Mouse (Mus musculus) ovary, adult 18-20 months (tissue): ENCODE measurements around the gene A3galt2.
A peak's percentile ranks its signal among the peaks of the same experiment; 100 is the strongest.

Experiments
- DNase-seq: peaks from one replicate; pipeline ENCODE4 v3.0.0; 2022; ENCODE audit warnings: low spot score, mixed read lengths

A3galt2 gene

GRCm38 (mm10) chr4:128801675-128802465, 46.7 kb downstream of the A3galt2 start:
- DNase-seq: no peak

GRCm38 (mm10) chr4:128803569-128803968, 48.4 kb downstream of the A3galt2 start:
- DNase-seq: no peak

GRCm38 (mm10) chr4:128804426-128805149, 49.4 kb downstream of the A3galt2 start:
- no peak for DNase-seq

DNA sequence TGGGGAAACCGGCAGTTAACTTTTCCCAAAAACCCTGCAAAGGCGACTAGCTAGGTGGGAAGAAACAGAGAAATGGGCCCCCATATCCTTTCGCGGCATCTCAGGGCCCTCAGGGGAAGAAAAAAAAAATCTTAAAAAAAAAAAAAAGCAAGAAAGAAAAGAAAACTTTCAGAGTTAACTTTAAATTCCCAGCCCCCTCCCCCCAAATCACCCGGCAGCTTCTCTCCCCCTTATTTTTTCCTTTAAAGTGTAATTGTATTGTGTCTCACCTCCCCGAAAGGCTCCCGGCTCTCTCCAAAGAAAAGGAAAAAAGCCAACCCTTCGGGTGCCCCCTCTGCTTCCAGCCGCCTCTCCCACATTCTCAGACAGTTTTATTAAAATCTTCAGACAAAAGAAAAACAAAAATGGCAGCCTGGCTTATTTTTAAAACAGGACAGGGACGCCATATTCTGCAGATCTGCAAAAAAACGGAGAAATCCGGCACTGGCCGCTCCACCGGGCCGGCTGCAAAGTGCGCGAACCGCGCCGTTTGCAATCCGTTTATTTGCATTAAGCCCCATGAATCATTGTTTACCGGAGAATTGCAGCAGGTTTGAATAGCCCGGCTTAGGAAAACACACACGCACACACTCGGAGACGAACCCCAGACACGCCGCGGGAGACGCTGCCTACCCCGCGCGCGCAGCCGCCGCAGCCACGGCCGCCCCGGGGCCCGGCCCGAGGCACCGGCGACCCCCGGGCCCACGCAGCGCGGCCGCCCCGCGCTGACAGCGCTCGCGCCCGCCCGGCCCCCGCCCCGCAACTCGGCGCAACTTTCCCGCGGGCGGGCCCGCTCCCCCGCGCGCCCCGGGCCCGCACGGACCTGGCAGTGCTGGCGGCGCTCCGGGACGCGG, 50.2 kb downstream of the A3galt2 start:
- DNase-seq: no peak

- DNase-seq: no peak
Measured at GRCm38 (mm10) chr4:128806043-128806826, 51.1 kb downstream of the A3galt2 start, which contains the start of gene Zfp362. TSS of gene Zfp362 (minus strand) at chr4:128806045.

- peak; percentile 61 for DNase-seq
Measured at GRCm38 (mm10) chr4:128806827-128807179, 51.6 kb downstream of the A3galt2 start.

DNA sequence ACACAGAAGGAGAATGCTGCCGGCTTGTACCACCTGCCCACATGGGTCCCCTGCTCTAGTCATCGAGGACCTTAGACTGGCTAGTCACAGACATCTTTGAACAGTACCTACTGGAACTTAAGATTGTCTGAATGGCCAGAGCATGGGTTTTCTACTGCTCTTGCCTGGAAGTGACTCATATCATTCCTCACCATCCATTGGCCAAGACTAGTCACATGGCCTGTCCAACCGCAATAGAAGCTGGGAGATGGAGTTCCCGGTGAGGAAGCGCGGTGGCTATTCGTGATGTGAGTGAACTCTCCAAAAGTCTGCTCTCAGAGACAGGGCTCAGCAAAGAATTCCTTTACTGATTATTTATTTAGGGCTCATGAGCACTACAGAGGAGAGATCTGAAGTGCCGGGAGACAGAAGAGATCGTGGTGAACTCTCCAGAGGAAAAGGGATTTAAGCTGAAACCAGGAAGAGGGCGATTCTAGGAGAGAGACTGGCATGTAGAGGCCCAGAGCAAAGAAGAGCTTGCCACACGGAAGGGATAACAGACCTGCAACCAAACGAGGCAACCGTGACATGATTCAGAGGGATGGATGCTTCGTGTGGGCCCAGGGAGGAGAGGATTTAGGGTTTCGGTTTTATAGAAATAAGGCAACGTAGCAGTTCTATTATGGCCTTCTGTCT, 56.4 kb downstream of the A3galt2 start:
- peak; percentile 73 for DNase-seq

GRCm38 (mm10) chr4:128817011-128817410, 61.8 kb downstream of the A3galt2 start:
- no peak for DNase-seq
